Mouse (Mus musculus) 3T3-L1 (cell line): ENCODE measurements at regions not wholly inside any gene's neighbourhood (a gene's known extent, or its start where the extent isn't known, plus 50 kb on each side); places are given as distances from the start of the nearest gene placed in this dataset.
A peak's percentile ranks its signal among the peaks of the same experiment; 100 is the strongest.

ENCODE experiments used
- DNase-seq: peaks from one replicate; pipeline ENCODE4 v3.0.0-alpha.2; 2015; ENCODE audit warnings: low read depth, low spot score

DNA sequence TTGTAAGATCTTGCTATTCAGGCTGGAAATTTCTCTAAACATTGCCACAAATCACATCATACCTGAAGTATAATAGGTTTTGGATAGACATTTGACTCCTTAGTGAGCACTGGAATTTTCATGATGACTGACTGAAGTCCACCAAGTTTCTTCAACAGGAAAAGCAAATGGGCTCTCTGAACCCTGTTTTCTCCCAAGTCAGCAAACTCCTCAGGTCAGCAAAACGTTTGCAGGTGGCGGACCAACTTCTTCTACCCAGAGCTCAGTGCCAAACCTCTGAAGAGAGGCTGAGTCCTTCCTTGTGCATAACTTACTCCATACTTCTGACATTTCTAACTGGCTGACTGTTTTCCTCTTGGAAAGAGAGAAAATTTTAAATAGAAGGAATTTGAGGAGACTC lies 164.2 kb upstream of the Phyhipl start:
- DNase-seq, result no peak

DNA sequence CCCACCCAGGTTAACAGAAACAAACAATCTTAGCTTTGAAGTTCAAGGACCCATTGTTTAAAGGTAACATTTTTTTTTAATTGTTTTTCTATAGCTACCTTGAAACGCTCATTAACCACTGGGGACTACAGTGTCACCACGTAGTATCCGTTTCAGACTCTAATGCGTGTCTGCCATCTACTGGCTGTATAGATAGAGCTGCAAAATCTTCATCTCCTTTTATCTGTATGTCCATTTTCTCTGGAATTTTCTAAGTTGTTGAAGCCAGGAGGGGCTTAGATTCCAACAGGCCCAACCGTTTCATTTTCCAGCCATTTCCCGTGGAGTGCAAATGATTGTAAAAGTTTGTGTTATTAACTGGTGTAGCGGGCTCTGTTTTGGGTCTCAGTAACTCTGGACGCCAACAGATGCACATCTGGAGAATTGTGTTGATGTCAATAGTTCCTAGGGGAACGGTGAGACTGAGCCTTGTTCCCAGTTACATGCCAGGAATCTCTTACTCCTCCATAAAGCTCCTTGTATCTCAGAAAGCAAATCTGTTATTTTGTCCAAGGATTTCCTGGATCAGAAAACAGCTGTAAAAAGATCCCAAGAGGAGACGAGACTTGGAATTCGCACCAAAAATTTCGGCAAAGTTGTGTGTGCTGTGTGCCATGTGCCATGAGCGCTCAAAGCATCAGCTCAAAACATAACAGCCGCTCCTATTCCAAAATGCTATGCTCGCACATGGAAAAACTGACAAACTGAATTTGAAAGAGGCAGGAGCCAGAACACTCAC lies 158.8 kb upstream of the Phyhipl start:
- DNase-seq, result peak; percentile 61

DNA sequence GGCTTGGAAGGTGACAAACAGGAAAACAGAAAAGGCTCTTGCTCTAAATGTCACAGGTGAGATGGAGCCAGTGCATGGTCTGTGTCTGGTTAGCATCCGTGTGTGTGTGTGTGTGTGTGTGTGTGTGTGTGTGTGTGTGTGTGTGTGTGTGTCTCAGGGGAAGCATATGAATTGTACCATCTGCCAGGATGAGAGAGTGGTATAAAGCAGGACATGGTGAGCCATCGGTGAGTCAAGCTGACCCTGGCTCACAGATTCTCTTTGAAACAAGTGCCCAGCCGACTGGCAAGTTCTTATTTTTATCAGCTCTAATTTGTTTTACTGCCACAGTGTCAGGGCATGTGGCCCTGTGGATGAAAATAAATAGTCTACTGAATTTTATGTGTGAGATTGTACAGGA lies 153.6 kb upstream of the Phyhipl start:
- peak; percentile 8 for DNase-seq

DNA sequence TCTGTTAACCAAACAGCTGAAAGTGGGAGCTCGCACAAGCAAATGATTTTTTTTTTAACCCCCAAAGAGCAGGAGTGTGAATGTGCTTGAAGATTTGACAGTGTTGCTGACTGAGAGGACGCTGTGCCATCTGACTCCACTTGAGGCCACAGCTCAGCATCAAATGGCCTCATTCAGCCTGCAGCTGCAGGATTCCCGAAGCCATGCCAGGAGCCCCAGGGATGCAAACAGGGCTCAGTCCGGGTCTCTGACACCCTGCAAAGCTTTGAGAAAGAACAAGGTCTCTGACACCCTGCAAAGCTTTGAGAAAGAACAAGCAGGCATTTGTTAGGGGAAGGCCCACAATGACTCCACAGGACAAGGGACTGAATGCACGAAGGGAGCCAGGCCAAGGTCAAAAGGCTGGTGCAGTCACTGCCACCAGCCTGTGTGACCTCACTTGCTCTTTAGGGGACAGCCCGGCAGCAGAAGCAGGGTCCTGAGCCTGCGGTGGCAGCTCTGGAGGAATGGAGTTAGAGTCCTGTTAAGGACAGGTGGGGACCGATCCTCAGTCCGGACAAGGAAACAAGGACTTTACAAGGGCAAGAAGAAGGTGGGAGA lies 151.1 kb upstream of the Phyhipl start:
- no peak for DNase-seq

DNA sequence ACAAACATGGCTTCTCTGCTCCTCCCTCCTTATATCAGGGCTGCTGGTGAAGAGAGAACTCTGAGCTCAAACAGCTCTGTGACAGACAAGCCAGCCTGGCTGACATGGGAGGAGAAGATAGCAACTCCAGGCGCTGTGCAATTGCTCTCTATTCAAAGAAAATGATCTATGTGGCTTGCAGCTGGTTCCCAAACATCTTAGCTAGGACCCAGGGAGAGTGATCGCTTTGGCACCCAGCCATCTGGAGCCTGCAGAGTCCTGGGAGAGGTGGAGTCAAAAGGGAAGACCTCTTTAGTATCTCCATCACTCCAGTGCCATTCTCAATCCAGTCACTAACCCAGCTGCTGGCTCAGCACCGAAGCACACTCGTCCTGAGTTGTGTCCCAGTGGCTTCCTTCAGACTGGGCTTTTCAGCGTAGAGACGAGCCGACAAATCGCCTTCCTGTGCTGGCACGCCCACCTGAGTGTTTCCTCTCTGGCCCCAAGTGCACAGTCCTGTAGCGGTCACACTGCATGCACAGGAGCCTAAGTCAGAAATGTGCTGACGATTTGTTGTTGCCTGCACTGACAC lies 145.1 kb upstream of the Phyhipl start:
- DNase-seq, result peak; percentile 4

DNA sequence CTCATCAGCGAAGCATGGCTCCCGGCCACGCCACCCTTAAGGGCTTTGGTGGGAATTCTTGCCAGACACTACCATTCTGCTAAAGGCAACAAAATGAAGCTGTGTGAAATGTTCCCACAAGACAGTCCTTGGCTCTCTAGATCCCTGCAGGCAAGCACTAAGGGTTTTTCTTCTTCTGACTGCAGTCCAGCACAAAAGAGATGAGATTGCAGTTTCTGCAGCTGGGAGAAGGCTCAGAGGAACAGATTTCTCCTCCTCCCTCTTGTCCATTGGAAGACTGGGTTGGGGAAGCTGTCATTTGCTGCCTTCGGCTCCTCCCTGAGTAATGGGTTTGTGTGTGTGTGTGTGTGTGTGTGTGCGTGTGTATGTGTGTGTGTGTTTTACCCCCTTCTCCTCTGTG lies 144.1 kb upstream of the Phyhipl start:
- peak; percentile 61 for DNase-seq

DNA sequence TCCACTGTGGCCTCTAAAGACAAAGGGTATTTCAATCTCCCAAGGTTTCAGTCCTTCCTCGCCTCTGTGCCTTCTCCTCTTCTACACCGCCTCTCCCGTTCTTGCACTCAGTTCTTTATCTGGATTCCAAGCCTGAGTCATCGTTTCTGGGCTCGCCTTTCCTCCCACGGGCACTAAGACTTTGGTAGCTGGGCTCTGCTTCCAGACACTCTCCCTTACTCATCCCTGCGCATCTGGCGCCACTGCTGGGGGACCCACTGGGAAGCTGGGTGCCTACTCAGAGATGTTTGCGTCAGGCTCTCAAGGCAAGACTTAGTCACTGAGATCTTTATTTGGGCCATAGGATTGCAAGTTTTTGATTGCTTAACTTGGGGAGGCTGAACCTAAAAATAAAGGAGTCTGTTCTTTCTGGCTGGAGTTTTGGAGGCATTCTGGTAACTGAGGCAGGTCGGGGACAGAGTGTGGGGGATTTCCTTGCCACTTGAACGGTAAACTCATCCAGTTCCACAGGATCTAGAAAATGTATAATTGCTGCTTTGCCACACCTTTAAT lies 143.5 kb upstream of the Phyhipl start:
- peak; percentile 96 for DNase-seq

DNA sequence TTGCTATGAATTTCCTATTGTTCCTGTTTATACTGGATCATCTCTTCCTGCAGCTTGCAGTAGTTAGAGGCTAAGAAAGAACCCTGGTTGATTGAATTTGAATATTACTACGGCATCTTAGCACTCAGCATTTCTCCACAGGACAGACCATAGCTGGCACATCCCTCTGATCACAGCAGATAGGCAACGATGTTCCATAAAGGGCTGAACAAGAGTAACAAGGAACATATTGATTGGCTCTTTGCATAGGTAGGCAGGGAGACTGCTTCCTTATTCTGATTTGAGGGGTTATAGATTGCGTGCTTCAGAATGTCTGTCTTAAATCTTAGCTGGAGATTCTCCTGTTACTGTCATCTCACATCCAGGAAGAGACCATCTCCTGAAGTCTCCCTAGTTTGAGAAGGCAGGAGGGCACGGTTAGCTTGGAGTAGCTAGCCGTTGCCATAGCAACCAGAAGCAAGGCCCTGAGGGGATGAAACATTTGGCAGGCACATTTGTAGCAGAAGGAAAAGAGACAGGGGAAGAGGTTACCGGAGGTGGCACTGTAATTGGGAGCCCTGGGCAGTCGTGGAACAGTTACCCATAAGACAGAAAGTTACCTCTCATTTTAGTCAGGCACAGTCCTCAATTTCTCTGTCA lies 133.2 kb upstream of the Phyhipl start:
- DNase-seq, result peak; percentile 53

DNA sequence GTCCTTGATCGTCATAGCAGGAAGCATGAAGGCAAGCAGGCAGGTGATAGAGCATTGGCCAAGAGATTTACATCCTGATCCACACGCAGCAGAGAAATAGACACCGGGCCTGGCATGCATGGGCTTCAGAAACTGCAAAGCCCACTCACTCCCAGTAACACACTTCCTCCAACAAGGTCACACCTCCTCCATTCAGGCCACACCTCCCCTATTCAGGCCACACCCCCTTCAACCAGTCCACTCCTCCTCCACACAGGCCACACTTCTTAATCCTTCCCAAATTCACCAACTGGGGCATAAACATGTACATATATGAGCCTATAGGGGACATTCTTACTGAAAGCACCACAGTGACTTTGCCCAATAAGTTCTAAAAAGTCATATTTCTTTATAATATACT lies 125.3 kb upstream of the Phyhipl start:
- no peak for DNase-seq

DNA sequence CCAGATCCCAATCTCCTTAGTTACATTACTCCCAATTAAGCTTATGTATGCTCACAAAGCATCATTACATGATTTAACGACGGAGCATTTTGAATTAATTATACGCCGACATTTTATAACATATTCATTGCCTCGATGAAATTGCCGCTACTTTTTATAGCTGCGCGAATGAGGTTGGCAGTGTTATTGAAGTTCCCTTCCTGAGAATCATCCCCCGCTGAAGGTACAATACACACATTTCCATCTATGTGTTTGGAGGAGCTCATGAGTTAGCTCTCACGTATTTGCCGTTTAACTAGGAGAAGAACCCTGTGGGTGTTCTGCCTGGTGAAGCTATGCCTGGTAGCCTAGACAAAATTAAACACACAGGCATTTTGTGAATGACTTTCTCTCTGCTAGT lies 122.8 kb upstream of the Phyhipl start:
- no peak for DNase-seq

DNA sequence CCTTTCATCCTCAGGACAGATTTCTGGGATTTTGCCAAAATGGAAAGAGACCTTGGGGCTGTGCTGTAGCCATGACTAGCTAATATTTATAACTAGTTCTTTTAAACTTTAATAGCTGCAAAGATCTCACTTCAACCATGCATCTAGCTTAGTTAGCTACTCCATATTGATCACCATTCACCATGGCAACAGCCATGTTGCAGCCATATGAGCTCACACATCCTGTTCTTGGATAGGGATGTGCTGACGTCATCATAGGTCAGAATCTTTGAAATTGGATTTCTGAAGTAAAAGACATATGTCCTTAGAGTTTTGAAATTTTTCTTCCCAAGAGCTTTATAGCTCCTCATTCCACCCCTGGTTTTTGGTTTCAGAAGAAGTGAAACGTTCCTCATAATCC lies 118.8 kb upstream of the Phyhipl start:
- no peak for DNase-seq

DNA sequence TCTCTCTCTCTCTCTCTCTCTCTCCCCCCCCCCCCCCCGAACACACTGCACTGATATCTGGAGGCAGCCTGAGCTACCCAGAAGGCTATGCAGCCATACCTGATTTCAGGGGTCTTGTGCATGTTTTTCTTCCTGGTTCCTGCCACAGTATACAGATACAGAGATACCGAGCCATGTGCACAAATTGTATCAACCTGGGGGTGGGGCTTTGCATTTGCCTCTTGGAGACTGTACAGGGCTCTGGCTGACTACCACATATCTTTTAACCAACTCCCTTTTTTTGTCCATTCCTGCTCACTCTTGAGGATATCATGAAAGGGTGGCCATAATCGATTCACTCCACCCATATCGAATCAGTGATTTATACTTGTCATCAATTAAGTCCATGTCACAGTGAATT lies 118.4 kb upstream of the Phyhipl start:
- no peak for DNase-seq

DNA sequence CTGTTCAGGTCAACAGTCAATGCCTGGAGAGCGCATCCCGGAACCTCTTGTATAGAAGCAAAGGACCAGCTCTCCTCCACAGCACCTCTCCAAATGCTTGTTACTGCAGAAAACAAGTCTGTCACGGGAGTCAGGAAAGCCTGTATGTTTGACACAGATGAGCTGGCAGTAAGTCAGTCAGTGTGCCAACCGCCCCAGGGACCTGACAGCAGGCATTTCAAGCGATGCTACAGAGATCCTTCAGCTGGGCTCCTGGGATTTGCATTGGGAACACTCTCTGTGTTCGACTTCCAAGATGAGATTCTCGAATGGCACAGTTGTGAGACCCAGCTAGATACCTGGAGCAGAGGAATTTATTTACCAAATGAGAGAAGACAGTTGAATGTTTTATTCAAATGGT lies 111.7 kb upstream of the Phyhipl start:
- DNase-seq, result no peak

DNA sequence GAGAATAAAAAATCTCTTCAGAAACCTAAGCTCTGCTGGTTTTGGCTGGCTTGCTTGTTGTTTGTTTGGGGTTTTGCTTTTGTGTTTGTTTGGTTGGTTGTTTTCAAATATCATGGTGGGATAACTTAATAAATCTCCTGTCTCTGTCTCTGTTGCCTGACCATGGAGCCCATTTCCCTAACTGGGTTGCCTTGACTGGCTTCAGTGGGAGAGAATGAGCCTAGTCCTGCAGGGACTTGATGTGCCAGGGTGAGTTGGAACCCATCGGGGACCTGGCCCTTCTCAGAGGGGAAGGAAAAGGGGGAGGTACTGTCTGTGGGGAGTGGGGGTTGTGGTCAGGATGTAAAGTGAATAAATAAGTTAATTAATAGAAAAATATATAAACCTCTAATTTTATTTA lies 111.1 kb upstream of the Phyhipl start:
- no peak for DNase-seq

DNA sequence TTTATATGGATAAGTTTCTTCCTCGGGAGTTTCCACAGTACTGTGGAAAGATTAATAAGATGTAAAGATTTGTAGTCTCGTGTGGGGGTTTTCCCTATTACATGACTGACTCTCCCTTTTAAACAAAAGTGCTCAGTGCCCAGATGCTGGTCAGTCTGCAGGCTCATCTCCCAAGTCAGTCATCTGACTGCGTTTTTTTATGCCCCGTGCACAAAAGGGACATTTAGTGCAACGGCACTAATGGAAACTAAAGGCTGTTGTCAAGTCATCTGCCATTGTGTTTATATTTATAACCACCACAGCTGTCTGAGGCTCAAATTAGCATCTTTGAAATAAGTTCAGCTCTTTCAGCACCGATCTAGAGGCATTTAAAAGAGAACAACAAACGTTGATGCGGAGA lies 110.7 kb upstream of the Phyhipl start:
- DNase-seq, result no peak

DNA sequence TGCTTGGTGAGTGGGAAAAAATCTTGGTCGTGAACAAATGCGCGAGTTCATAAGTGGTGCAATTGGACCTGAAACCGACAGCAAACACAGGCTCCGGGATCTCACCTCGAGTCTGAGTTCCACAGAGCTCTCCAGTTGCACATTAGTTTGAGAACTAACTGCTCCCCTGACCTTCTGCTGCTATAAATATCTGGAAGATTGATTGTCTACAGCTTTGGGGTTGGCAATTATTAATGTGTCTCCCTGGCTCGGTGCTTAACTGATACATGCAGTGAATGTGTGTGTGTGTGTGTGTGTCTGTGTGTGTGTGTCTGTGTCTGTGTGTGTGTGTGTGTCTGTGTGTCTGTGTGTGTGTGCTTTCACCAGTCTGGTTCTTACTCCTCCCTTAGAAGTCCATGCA lies 107.4 kb upstream of the Phyhipl start:
- no peak for DNase-seq

DNA sequence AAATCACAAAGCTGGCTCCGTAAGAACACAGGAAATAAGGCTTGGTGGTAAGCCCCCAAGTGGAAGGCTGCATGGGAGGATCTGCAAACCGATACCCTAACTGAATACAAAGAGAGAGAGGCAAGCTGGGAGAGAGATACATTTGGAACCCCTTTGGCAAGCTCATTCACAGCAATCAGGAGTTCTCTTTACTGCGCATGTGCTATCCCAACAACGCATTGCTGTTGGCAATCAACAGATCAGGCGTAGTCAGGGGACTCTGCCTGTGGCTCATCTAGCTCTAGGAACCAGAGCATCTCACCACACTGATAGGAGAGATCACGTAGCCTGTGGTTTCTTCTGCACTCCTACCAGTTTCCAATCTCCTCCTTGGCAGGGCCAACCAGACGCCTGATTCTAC lies 103.9 kb upstream of the Phyhipl start:
- DNase-seq, result no peak

DNA sequence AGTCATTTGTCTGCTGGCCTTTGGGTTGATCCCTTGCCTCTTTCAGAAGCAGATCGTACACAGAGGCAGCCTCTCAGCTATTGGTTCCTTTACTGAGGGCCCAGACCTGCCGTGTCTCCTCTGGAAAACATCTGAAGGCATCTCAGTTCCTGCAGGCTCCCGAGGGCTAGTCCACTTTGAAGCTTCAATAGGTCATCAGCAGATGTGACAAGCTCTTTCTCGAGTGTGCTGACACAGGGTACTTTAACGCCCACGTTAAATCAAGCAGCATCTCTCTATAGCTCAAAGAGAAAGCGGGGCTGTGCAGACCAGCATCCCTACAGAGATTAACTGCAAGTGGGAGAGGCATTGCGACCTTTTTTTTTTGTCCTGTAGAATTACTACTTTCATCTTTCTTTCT lies 96.0 kb upstream of the Phyhipl start:
- DNase-seq, result no peak

DNA sequence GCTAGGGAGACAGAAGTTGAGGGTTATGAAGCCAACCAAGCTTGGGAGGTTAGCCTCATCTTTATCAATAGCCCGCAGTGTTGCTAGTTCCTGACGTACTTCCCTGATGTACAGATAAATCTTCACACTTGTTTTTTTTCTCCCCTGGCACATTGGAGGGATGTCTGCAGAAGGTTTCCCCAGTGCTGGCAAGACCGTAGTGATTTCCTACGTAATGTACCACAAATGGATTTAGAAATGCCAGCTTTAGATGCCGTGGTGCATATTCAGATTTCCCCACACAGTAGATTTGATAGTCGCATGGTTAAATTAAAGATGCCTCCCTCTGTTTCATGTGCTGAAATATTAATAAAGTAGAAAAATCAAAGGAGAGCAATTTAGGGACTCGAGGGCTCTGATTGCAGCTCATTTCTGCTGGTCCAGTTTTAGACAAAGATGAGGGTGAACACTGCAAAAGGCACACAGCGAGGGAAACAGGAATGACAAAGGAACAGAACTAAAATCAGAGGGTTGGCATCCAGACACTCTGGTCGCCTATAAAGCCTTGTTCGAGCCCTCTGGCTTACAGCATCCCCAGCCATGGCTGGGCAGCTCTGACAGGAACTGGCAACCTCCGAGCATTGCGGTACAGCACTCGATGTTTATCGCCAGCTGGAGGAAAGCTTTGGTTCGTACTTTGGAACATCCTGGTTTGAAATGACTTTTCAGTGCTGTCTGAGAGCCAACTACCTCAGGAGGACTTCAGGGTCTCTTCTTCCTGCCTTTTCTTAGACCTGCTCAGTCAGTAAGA lies 94.8 kb upstream of the Phyhipl start:
- DNase-seq, result no peak

DNA sequence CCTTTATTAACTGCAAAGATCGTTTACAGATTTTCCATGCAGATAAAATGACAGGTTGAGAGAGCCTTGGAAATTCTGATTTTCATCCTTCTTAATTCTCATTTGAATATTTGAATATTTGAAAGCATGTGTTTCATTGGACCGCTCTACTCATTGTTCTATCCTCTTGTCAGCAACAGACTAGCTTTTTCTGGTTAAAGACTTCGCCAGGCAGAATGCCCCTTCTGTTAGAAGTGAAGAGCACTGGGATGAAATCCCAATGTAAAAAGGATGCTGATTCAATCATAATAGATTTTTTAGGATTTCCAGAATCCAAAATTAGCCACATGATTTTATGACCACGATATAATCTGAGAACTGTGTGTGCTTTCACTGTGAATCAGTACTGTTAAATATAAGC lies 90.8 kb upstream of the Phyhipl start:
- no peak for DNase-seq

DNA sequence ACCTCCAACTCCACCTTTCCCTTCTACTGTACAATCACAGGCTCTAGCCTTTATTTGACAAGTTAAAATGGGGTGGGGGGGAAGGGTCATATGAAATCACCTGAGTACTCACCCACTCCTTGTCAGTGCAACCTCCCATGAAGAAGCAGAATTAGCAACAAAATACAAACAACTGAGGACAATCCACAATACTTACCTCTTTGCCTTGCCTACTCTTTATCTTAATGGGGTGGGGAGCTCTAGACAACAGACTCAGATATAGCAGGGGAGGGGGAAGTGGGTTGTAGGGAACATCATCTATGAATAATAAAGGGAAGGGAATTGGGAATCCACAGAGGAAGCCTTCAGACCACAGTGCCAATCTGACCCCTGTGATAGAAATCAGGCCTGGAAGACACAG lies 86.1 kb upstream of the Phyhipl start:
- DNase-seq, result no peak

DNA sequence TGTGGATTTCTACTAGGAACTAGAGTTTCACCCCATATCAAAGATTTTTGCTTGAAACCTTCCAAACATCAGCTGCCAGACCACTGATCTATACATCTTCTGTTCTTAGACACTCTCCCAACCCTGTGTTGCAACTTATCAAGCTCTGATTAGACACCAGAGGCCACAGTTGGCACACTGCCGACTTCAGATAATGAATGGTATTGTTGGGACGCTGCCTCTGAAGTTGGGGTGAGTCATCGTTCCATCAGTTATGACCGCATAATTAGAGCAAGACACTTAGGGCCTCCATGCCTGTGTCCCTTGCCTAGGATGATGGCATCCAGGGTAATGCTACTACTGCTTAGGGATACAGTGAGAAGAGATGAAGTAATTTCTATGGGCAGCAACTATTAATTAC lies 84.3 kb upstream of the Phyhipl start:
- peak; percentile 49 for DNase-seq
